Mouse (Mus musculus): Measurements from ENCODE around the gene Prr14l. TPM values are rescaled to one million over a fixed set of nuclear protein-coding genes. Genes with fewer than 3 reads are reported as not detected.

Prr14l gene
- total and polyA plus RNA-seq, 3 experiments = 37.0 to 135 (median 39.9) TPM

DNA sequence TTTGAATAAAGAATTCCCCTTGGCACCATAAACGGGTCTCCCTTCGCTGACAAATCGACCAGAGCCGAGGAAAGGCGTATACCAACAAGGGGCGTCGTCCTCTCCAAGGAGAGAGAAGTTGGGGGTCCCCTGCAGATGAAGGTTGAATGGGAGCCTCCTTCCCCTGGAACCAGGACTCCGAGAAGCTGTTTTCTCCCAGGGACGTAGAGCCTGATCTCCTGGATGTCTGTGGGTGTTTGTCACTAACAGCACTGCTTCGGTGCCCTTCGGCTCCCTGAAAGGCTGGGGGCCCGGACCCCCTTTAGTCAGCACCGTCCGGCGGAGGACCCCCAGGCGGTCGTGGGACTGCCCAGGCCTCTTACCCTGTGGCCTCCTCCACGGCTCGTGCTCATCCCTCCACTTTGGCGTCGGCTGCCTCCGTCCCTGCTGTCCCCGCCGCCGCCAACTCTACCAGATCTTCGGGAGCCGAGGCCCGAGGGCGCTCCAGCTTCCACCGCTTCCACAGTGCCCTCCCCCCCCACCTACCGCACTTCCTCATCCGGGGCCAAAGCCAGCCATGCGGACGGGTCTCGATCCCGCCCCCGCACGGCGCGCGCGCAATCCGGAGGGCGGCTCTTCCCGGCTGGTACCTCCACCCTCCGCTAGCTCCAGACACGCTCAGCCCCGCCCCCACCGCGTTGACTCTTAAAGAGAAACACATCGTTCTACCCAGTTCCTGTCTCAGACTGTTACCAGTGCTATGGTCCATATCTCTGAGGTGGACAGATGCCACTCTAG lies at the start of gene Prr14l (continued):
- TF ChIP-seq MEF2A (IDR thresholded peaks at IDR 0.05; ENCODE audit: extremely low read depth, insufficient replicate concordance, low read depth, low read length, poor library complexity, severe bottlenecking) (no peak), ZKSCAN1 (IDR thresholded peaks at IDR 0.05; ENCODE audit: low read depth, low read length) (no peak), USF2 (IDR thresholded peaks at IDR 0.05; ENCODE audit: borderline replicate concordance in 1 of 2, insufficient read depth in 1 of 2, low read depth in 1 of 2, low read length in 2 of 2) (no peak), SIN3A (IDR thresholded peaks at IDR 0.05; ENCODE audit: low read length) (peak; percentile 97)

DNA sequence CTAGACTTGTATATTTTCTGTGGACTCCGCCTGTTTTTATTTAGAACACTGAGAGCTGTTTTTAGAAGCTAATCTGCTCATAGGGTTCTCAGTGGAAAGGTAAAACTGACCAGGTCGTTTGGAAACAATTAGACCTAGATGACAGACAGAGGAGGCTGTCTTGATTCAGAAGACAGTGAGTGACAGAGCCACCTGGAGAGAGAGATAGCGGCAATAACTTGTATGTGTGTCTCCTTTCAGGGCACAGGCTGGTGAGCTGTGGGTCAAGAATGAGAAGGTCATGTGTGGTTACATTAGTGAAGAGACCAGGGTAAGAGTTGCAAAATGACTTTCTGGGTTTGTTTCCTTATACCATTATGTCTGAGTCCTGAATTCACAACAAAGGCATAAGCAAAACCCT lies 32.7 kb upstream of the Prr14l start:
- H3K36me3 ChIP-seq (ENCODE audit: control insufficient read depth in 1 of 2, insufficient read depth in 2 of 2, low read length in 2 of 2) = peaks cover 0 to 9% of the 10 kb centered on the region in 2 experiments; a peak in 2 of 4 replicates
- no peaks in the 10 kb centered on the region for H3K27me3 ChIP-seq (ENCODE audit: control insufficient read depth in 1 of 2, insufficient read depth in 2 of 2, low read length in 2 of 2)
- H3K27ac ChIP-seq (ENCODE audit: control insufficient read depth, low read depth, low read length) = no peak overlapping the region
- no peak for TF ChIP-seq TAL1 (IDR thresholded peaks at IDR 0.05; ENCODE audit: low read length)
- TF ChIP-seq ZKSCAN1 (IDR thresholded peaks at IDR 0.05; ENCODE audit: low read depth, low read length) = no peak
- no peak for TF ChIP-seq SIN3A (IDR thresholded peaks at IDR 0.05; ENCODE audit: low read length)
- no peak for TF ChIP-seq RAD21 (IDR thresholded peaks at IDR 0.05; ENCODE audit: low read depth, low read length)
- TF ChIP-seq ELF1 (IDR thresholded peaks at IDR 0.05; ENCODE audit: low read depth, low read length) = no peak
- TF ChIP-seq JUND (IDR thresholded peaks at IDR 0.05; ENCODE audit: low read depth, low read length) = no peak
- no peak for TF ChIP-seq RCOR1 (IDR thresholded peaks at IDR 0.05; ENCODE audit: low read depth, low read length)
- no peak for TF ChIP-seq SMC3 (IDR thresholded peaks at IDR 0.05; ENCODE audit: low read depth, low read length)
- no peak for TF ChIP-seq BHLHE40 (IDR thresholded peaks at IDR 0.05; ENCODE audit: borderline replicate concordance, low read depth, low read length)
- TF ChIP-seq NELFE (IDR thresholded peaks at IDR 0.05; ENCODE audit: low read depth, low read length) = no peak
- TF ChIP-seq GABPA (IDR thresholded peaks at IDR 0.05; ENCODE audit: low read depth, low read length) = no peak
- TF ChIP-seq ETS1 (IDR thresholded peaks at IDR 0.05; ENCODE audit: low read depth, low read length) = no peak
- TF ChIP-seq TCF12 (IDR thresholded peaks at IDR 0.05; ENCODE audit: low read depth, low read length) = no peak
- no peak for TF ChIP-seq GATA1 (IDR thresholded peaks at IDR 0.05; ENCODE audit: low read depth, low read length)
- H3K9me3 ChIP-seq (replicated peaks; ENCODE audit: insufficient read depth, low read length) = no peaks in the 10 kb centered on the region
- H3K9ac ChIP-seq (ENCODE audit: control insufficient read depth, low read depth, low read length, poor library complexity, severe bottlenecking) = no peak overlapping the region
- no peak for DNase-seq (ENCODE audit: low read depth, low spot score)
- no peaks in the 10 kb centered on the region for H3K4me1 ChIP-seq (ENCODE audit: control insufficient read depth in 1 of 2, insufficient read depth in 2 of 2, low read length in 2 of 2)
- H3K4me3 ChIP-seq (ENCODE audit: control insufficient read depth in 1 of 2, insufficient read depth in 1 of 2, low read depth in 2 of 2, low read length in 2 of 2) = no peak overlapping the region
- H3K79me2 ChIP-seq (ENCODE audit: control insufficient read depth, insufficient read depth, low read length, poor library complexity) = no peaks in the 10 kb centered on the region

DNA sequence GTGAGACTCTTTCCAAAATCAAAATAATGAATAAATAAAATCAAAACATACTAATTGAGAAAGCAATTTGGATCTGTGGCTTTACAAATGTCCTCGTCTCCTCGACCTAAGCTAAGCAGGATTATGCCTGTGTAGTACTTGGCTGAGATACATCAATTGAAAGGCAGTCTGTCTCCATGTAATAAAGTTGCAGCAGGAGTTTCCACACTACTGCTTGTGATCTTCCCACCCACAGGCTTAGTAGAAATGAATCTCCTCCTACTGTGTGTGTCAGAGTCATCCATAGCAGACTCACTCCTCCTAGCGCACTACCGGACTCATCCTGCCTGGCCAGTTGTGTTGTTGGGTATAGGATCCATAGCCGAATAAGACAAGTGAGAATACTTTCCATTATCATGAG lies 18.3 kb upstream of the Prr14l start:
- Histone ChIP-seq H3K27ac (ENCODE audit: control insufficient read depth, low read depth, low read length) (no peak overlapping the region), H3K79me2 (ENCODE audit: control insufficient read depth, insufficient read depth, low read length, poor library complexity) (no peaks in the 10 kb centered on the region), H3K9ac (ENCODE audit: control insufficient read depth, low read depth, low read length, poor library complexity, severe bottlenecking) (no peak overlapping the region), H3K4me1 (ENCODE audit: control insufficient read depth in 1 of 2, insufficient read depth in 2 of 2, low read length in 2 of 2) (peaks cover 0 to 2% of the 10 kb centered on the region in 2 experiments; a peak in 1 of 4 replicates), H3K9me3 (replicated peaks; ENCODE audit: insufficient read depth, low read length) (no peaks in the 10 kb centered on the region), H3K36me3 (ENCODE audit: control insufficient read depth in 1 of 2, insufficient read depth in 2 of 2, low read length in 2 of 2) (peaks cover 2 to 3% of the 10 kb centered on the region in 2 experiments; a peak in 3 of 4 replicates), H3K4me3 (ENCODE audit: control insufficient read depth in 1 of 2, insufficient read depth in 1 of 2, low read depth in 2 of 2, low read length in 2 of 2) (no peak overlapping the region), H3K27me3 (ENCODE audit: control insufficient read depth in 1 of 2, insufficient read depth in 2 of 2, low read length in 2 of 2) (no peaks in the 10 kb centered on the region)
- no peak for DNase-seq (ENCODE audit: low read depth, low spot score)
- TF ChIP-seq MAZ (IDR thresholded peaks at IDR 0.05; ENCODE audit: low read depth, low read length) (no peak), KAT2A (conservative IDR thresholded peaks at IDR 0.05; ENCODE audit: low read depth, low read length) (no peak), HCFC1 (IDR thresholded peaks at IDR 0.05; ENCODE audit: low read depth, low read length) (no peak), POLR2AphosphoS2 (IDR thresholded peaks at IDR 0.05; ENCODE audit: low read length) (no peak), BHLHE40 (IDR thresholded peaks at IDR 0.05; ENCODE audit: borderline replicate concordance, low read depth, low read length) (no peak), RCOR1 (IDR thresholded peaks at IDR 0.05; ENCODE audit: low read depth, low read length) (no peak), MYB (IDR thresholded peaks at IDR 0.05; ENCODE audit: low read depth, low read length) (no peak), CTCF (IDR thresholded peaks at IDR 0.05 in 2 of 3, conservative IDR thresholded peaks at IDR 0.05 in 1 of 3; ENCODE audit: control insufficient read depth in 1 of 3, insufficient read depth in 1 of 3, low read depth in 2 of 3, low read length in 3 of 3, poor library complexity in 1 of 3, severe bottlenecking in 1 of 3) (no peak)
